In genomic region chr7:109171874-109172273, GRCm38 (mm10) we compare ENCODE assay signal across 24 mouse cellular contexts. TPM values are rescaled to one million over a fixed set of nuclear protein-coding genes. Genes with fewer than 3 reads are reported as not detected.
DNase-seq lines count a peak whose midpoint lies in the region; ATAC-seq lines count a peak whose summit lies in the region.
"Had no signal": no experiment of that assay in that cellular context is flagged by ENCODE, and none has a peak within 500 bp of the region (broad histone marks: within the 10 kb centered on the region; RNA-seq: fewer than 3 reads in every experiment).

No protein-coding gene starts in this region.

- WGBS in forebrain, embryonic 13.5 days = 40% methylated on average over 3 of the region's 3 CpGs
- WGBS in midbrain, embryonic 12.5 days = 39% methylated on average over 3 of the region's 3 CpGs

- H3K27me3 ChIP-seq in forebrain, embryonic 13.5 days = peaks cover 56% of the 10 kb centered on the region
- H3K27me3 ChIP-seq in midbrain, embryonic 12.5 days = peaks cover 26% of the 10 kb centered on the region

- no peak for ATAC-seq in forebrain, embryonic 13.5 days
- ATAC-seq in midbrain, embryonic 12.5 days (ENCODE audit: low FRiP score, low read depth) = no peak
- ATAC-seq: intestine, postnatal 0 days had no signal

- H3K4me2 ChIP-seq in forebrain, embryonic 13.5 days = peak overlapping the region; percentile 85
- peak overlapping the region; percentile 80 for H3K4me2 ChIP-seq in midbrain, embryonic 12.5 days (replicated peaks)
- H3K4me2 ChIP-seq: embryonic facial prominence, embryonic 12.5 days; heart, embryonic 15.5 days; kidney, embryonic 15.5 days; limb, embryonic 13.5 days; liver, embryonic 13.5 days; lung, embryonic 14.5 days had no signal

- H3K9ac ChIP-seq in forebrain, embryonic 13.5 days = peak overlapping the region; percentile 87; the same call in 1 of the 2 replicates
- H3K9ac ChIP-seq in midbrain, embryonic 12.5 days (replicated peaks) = no peak overlapping the region
- H3K9ac ChIP-seq: embryonic facial prominence, embryonic 12.5 days; heart, embryonic 15.5 days; kidney, embryonic 15.5 days; limb, embryonic 13.5 days; liver, embryonic 13.5 days; lung, embryonic 14.5 days had no signal

- no peak overlapping the region for H3K27ac ChIP-seq in forebrain, embryonic 13.5 days
- 0 out of 2 replicates have a peak overlapping the region, but pooled peaks have one; percentile 26 for H3K27ac ChIP-seq in midbrain, embryonic 12.5 days (replicated peaks)
- H3K27ac ChIP-seq: embryonic facial prominence, embryonic 12.5 days; heart, adult 2 months; heart, embryonic 15.5 days; kidney, embryonic 15.5 days; limb, embryonic 13.5 days; liver, embryonic 13.5 days had no signal

- no peaks in the 10 kb centered on the region for H3K36me3 ChIP-seq in forebrain, embryonic 13.5 days (ENCODE audit: poor library complexity, severe bottlenecking)
- H3K36me3 ChIP-seq in midbrain, embryonic 12.5 days = no peaks in the 10 kb centered on the region
- H3K36me3 ChIP-seq: embryonic facial prominence, embryonic 12.5 days; heart, embryonic 15.5 days; kidney, embryonic 15.5 days; limb, embryonic 13.5 days; liver, embryonic 13.5 days had no signal

- peak overlapping the region; percentile 65 for H3K4me3 ChIP-seq in forebrain, embryonic 13.5 days
- H3K4me3 ChIP-seq in midbrain, embryonic 12.5 days = peak overlapping the region; percentile 64; the same call in 1 of the 2 replicates
- H3K4me3 ChIP-seq: embryonic facial prominence, embryonic 12.5 days; erythroblast, embryonic 14.5 days; heart, adult 2 months; heart, embryonic 15.5 days; kidney, embryonic 15.5 days; limb, embryonic 13.5 days; liver, embryonic 13.5 days had no signal

- peak; percentile 19 for DNase-seq in cerebellum, adult 9-11 months
- no peak for DNase-seq in cerebellum, adult 11 months
- peak; percentile 12 for DNase-seq in R1 (ENCODE audit: low read depth, low spot score)
- no peak for DNase-seq in Muller cell, postnatal 12 days (ENCODE audit: inconsistent ontology term)
- no peak for DNase-seq in testis, postnatal 10 days (ENCODE audit: low spot score)
- DNase-seq in adrenal gland, postnatal 10 days = no peak
- DNase-seq: adrenal gland, adult 2 months; gastrocnemius, postnatal 25 days; heart, adult 2 months; heart, postnatal 4 days; liver, embryonic 13.5 days; lung, embryonic 14.5 days; lung, postnatal 4 days; right cerebral cortex, postnatal 4 days; thymus, postnatal 25 days had no signal

- peaks cover 83% of the 10 kb centered on the region for H3K4me1 ChIP-seq in forebrain, embryonic 13.5 days
- H3K4me1 ChIP-seq in midbrain, embryonic 12.5 days = peaks cover 76% of the 10 kb centered on the region

- H3K9me3 ChIP-seq in forebrain, embryonic 13.5 days (replicated peaks) = no peaks in the 10 kb centered on the region
- no peaks in the 10 kb centered on the region for H3K9me3 ChIP-seq in midbrain, embryonic 12.5 days
- H3K9me3 ChIP-seq: embryonic facial prominence, embryonic 12.5 days; heart, embryonic 15.5 days; kidney, embryonic 15.5 days; limb, embryonic 13.5 days; liver, embryonic 13.5 days had no signal

RNA-seq across cellular contexts. Expression of gene Lmo1, which starts 3.1 kb away (rescaled TPM):
- 36.5 and 50.5 TPM in 2 replicates for polyA plus RNA-seq in forebrain, embryonic 13.5 days (2015; fragmentation: Nextera tagmentation; extraction: Ambion mirVana)
- 149 and 177 TPM in 2 replicates for polyA plus RNA-seq in midbrain, embryonic 12.5 days (2016; fragmentation: Nextera tagmentation; extraction: Ambion mirVana)
- 10 to 100 TPM in 1 of 2 experiments, 1 to 10 TPM in 1; 8.1 to 12.5 TPM for total RNA-seq in adrenal gland, postnatal 10 days (2021)
- total RNA-seq: MEL had no signal
- polyA plus RNA-seq: erythroblast, embryonic 14.5 days had no signal

Comparison
In these comparisons a context has a peak if more than half of its experiments do, and no peak if none do; other contexts are left out.
1. DNase-seq: peak in cerebellum, adult 9-11 months (single experiment) and R1 (single experiment); none in cerebellum, adult 11 months (single experiment), Muller cell, postnatal 12 days (single experiment), testis, postnatal 10 days (single experiment) and adrenal gland, postnatal 10 days (single experiment).